Mouse (Mus musculus) bone marrow macrophage, adult 2 months (primary cell): ENCODE measurements around the gene Perm1.

Experiments
- CTCF ChIP-seq: IDR thresholded peaks from 2 replicates; pipeline ENCODE4 v1.5.1; 2012; ENCODE audit warnings: low read depth, mild to moderate bottlenecking, low read length, moderate library complexity
- POLR2A ChIP-seq: IDR thresholded peaks from 2 replicates; pipeline ENCODE4 v1.6.1; 2012; ENCODE audit warnings: mild to moderate bottlenecking, low read depth, low read length, borderline replicate concordance

GRCm38 (mm10) chr4:156227752-156228392 lies 12.2 kb downstream of the Perm1 start:
- TF ChIP-seq CTCF, result no peak
- TF ChIP-seq POLR2A, result no peak
